Mouse (Mus musculus): ENCODE measurements around the gene Hunk. TPM values are rescaled to one million over a fixed set of nuclear protein-coding genes. Genes with fewer than 3 reads are reported as not detected.
A peak's percentile ranks its signal among the peaks of the same experiment; 100 is the strongest.

Gene Hunk
- polyA plus RNA-seq, 1 experiment from 2014 or later, result 22.2 TPM

DNA sequence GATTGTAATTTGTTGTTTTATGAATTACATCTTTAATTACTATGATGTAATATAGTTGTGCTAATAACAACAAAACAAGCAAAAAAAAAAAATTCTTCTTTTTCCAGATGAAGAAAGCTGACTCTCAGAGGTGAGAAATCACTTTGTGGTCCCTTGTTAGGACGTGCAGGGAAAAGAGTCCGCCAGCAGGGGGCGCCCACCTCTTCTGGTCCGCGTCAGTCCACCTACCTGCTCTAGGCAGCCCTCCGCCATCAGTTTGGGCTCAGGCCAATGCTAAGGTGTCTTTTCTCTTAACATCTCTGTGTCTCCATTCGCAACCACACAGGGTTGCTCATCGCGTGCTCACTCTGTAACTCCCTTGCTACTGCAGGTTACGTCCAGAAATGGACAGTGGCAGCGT is 5.9 kb upstream of the Hunk start:
- Histone ChIP-seq H3K36me3 (no peaks in the 10 kb centered on the region), H3K4me2 (no peak overlapping the region), H3K9me3 (0 out of 2 replicates have a peak, but pooled peaks cover 7% of the 10 kb centered on the region), H3K27me3 (peaks cover 15% of the 10 kb centered on the region; the same call in 1 of the 2 replicates), H3K4me3 (replicated peaks) (no peak overlapping the region), H3K4me1 (replicated peaks) (peaks cover 4% of the 10 kb centered on the region), H3K9ac (replicated peaks) (no peak overlapping the region), H3K27ac (no peak overlapping the region)
- 14% methylated on average over 11 of the region's 11 CpGs for WGBS
- ATAC-seq (ENCODE audit: insufficient number of reproducible peaks, insufficient read depth, low FRiP score, low TSS enrichment, low read depth), result peak; percentile 15; the same call in 1 of the 2 replicates

- Histone ChIP-seq H3K36me3 (no peaks in the 10 kb centered on the region), H3K27me3 (peaks cover 16% of the 10 kb centered on the region; the same call in 1 of the 2 replicates), H3K27ac (no peak overlapping the region), H3K9me3 (0 out of 2 replicates have a peak, but pooled peaks cover 7% of the 10 kb centered on the region), H3K4me1 (replicated peaks) (peaks cover 9% of the 10 kb centered on the region), H3K4me2 (no peak overlapping the region), H3K4me3 (replicated peaks) (no peak overlapping the region), H3K9ac (replicated peaks) (no peak overlapping the region)
- WGBS, result 81% methylated on average over 3 of the region's 3 CpGs
- no peak for ATAC-seq (ENCODE audit: insufficient number of reproducible peaks, insufficient read depth, low FRiP score, low TSS enrichment, low read depth)
Observed at GRCm38 (mm10) chr16:90381633-90382032, 4.2 kb upstream of the Hunk start.

DNA sequence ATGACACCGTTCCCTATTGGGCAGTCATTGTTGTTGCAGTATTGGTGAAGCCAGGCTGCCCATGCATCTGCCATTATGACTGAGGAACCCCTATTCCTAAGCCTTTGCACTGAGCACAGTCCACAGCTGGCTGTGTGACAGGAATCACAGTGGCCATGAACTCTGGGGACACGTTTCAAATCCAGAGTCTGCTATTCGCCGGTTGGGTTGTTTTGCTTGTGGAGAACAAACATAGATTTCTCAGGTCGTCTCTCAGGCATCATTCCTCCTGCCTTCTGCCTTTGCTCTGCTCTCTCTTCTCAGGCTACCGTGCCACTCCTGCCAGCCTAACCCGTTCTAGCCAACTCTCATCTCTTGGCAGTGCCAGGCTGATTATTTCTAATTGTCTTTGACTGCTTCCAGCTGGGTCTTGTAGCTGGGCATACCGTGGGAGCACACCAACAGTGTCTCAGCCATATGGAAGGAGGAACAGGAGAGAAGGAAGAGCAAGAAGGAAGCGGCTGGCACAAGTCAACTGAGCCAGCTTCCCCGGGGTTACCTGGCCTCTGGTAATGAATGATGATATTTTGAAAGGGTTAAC is 3.0 kb upstream of the Hunk start:
- Histone ChIP-seq H3K4me3 (replicated peaks) (no peak overlapping the region), H3K4me1 (replicated peaks) (peaks cover 9% of the 10 kb centered on the region), H3K9ac (replicated peaks) (no peak overlapping the region), H3K9me3 (0 out of 2 replicates have a peak, but pooled peaks cover 7% of the 10 kb centered on the region), H3K4me2 (no peak overlapping the region), H3K27me3 (peaks cover 16% of the 10 kb centered on the region; the same call in 1 of the 2 replicates), H3K27ac (no peak overlapping the region), H3K36me3 (no peaks in the 10 kb centered on the region)
- whole genome bisulfite sequencing, result 82% methylated on average over 10 of the region's 10 CpGs
- ATAC-seq (ENCODE audit: insufficient number of reproducible peaks, insufficient read depth, low FRiP score, low TSS enrichment, low read depth), result no peak

- no peak for ATAC-seq (ENCODE audit: insufficient number of reproducible peaks, insufficient read depth, low FRiP score, low TSS enrichment, low read depth)
- Histone ChIP-seq H3K27me3 (peaks cover 16% of the 10 kb centered on the region; the same call in 1 of the 2 replicates), H3K27ac (no peak overlapping the region), H3K4me1 (replicated peaks) (peaks cover 22% of the 10 kb centered on the region), H3K9me3 (0 out of 2 replicates have a peak, but pooled peaks cover 7% of the 10 kb centered on the region), H3K36me3 (0 out of 2 replicates have a peak, but pooled peaks cover under 1% of the 10 kb centered on the region), H3K4me2 (no peak overlapping the region), H3K4me3 (replicated peaks) (no peak overlapping the region), H3K9ac (replicated peaks) (no peak overlapping the region)
- 62% methylated on average over 3 of the region's 3 CpGs for WGBS
Observed at GRCm38 (mm10) chr16:90384058-90384457, 1.8 kb upstream of the Hunk start.

DNA sequence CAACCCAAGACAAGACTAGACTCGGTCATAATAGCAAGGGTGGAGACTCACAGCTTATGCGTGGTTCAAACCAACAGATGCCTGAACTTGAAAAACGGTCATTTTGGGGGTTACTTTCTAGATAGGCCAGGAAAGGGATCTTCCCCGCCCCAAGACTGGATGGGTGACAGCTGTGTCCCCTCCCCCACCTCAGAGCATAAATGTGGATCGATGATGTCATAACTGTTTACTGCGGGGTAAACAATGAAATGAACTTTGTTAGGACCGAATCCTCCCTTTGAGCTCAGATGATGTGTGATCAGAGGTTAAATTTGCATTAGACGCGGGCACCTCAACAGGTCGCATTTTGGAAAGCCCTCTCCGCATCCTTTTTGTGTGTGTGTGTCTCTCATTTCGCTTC is 967 bp upstream of the Hunk start:
- no peak for ATAC-seq (ENCODE audit: insufficient number of reproducible peaks, insufficient read depth, low FRiP score, low TSS enrichment, low read depth)
- WGBS, result 3% methylated on average over 12 of the region's 12 CpGs

GRCm38 (mm10) chr16:90385326-90385687 is 506 bp upstream of the Hunk start:
- Histone ChIP-seq H3K36me3 (peaks cover 9% of the 10 kb centered on the region; the same call in 1 of the 2 replicates), H3K4me3 (replicated peaks) (peak overlapping the region; percentile 92), H3K4me2 (peak overlapping the region; percentile 82), H3K4me1 (replicated peaks) (peaks cover 32% of the 10 kb centered on the region), H3K27me3 (peaks cover 16% of the 10 kb centered on the region; the same call in 1 of the 2 replicates), H3K9ac (replicated peaks) (peak overlapping the region; percentile 95), H3K27ac (peak overlapping the region; percentile 99), H3K9me3 (0 out of 2 replicates have a peak, but pooled peaks cover 7% of the 10 kb centered on the region)
- ATAC-seq (ENCODE audit: insufficient number of reproducible peaks, insufficient read depth, low FRiP score, low TSS enrichment, low read depth), result no peak; the same call in 1 of the 2 replicates
- WGBS, result under 1% methylated on average over 16 of the region's 16 CpGs

More for the DNA sequence above, 967 bp upstream of the Hunk start:
- Histone ChIP-seq H3K27me3 (peaks cover 16% of the 10 kb centered on the region; the same call in 1 of the 2 replicates), H3K36me3 (peaks cover 4% of the 10 kb centered on the region; the same call in 1 of the 2 replicates), H3K27ac (no peak overlapping the region), H3K9ac (replicated peaks) (peak overlapping the region; percentile 95; the same call in 1 of the 2 replicates), H3K4me1 (replicated peaks) (peaks cover 29% of the 10 kb centered on the region), H3K4me2 (peak overlapping the region; percentile 82), H3K9me3 (0 out of 2 replicates have a peak, but pooled peaks cover 7% of the 10 kb centered on the region), H3K4me3 (replicated peaks) (peak overlapping the region; percentile 92)

DNA sequence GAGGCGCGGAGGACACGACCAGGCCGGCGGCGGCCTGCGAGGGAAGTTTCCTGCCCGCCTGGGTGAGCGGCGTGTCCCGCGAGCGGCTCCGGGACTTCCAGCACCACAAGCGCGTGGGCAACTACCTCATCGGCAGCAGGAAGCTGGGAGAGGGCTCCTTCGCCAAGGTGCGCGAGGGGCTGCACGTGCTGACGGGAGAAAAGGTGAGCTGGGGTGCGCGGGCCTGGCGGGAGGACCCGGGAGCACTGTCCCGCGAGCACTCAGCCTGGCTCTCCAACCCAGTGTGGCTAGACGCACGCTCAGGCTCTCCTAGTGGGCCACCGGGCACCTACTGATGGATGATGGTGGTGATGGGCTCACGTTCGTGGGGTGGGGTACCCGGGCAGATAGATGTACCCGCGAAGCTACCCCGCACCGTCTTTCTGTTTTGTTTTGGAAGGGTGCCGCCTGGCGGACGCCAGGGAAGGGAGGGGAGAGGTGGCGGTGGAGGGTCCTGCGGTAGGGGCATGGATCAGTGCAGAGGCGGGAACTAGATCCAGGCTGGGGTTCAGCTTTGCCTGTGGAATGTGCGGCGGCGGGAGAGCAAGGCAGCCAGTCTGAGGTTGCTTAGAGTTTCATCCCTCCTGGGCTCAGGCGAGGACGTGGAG is 824 bp downstream of the Hunk start:
- WGBS, result under 1% methylated on average over 49 of the region's 49 CpGs
- peaks cover 32% of the 10 kb centered on the region for H3K4me1 ChIP-seq (replicated peaks)
- peak; percentile 72 for ATAC-seq (ENCODE audit: insufficient number of reproducible peaks, insufficient read depth, low FRiP score, low TSS enrichment, low read depth)
- H3K9ac ChIP-seq (replicated peaks), result peak overlapping the region; percentile 95
- H3K27me3 ChIP-seq, result peaks cover 16% of the 10 kb centered on the region; the same call in 1 of the 2 replicates
- peaks cover 22% of the 10 kb centered on the region for H3K36me3 ChIP-seq
- peak overlapping the region; percentile 92 for H3K4me3 ChIP-seq (replicated peaks)
- peak overlapping the region; percentile 99 for H3K27ac ChIP-seq
- H3K9me3 ChIP-seq, result peaks cover 11% of the 10 kb centered on the region; the same call in 1 of the 2 replicates
- peak overlapping the region; percentile 82 for H3K4me2 ChIP-seq

GRCm38 (mm10) chr16:90387161-90387671 is 1.4 kb downstream of the Hunk start:
- Histone ChIP-seq H3K4me3 (replicated peaks) (peak overlapping the region; percentile 92), H3K4me2 (peak overlapping the region; percentile 82), H3K9me3 (peaks cover 7% of the 10 kb centered on the region; the same call in 1 of the 2 replicates), H3K36me3 (peaks cover 28% of the 10 kb centered on the region), H3K9ac (replicated peaks) (peak overlapping the region; percentile 95), H3K4me1 (replicated peaks) (peaks cover 32% of the 10 kb centered on the region), H3K27ac (peak overlapping the region; percentile 99), H3K27me3 (peaks cover 16% of the 10 kb centered on the region; the same call in 1 of the 2 replicates)
- peak; percentile 49 for ATAC-seq (ENCODE audit: insufficient number of reproducible peaks, insufficient read depth, low FRiP score, low TSS enrichment, low read depth)
- WGBS, result under 1% methylated on average over 12 of the region's 12 CpGs

DNA sequence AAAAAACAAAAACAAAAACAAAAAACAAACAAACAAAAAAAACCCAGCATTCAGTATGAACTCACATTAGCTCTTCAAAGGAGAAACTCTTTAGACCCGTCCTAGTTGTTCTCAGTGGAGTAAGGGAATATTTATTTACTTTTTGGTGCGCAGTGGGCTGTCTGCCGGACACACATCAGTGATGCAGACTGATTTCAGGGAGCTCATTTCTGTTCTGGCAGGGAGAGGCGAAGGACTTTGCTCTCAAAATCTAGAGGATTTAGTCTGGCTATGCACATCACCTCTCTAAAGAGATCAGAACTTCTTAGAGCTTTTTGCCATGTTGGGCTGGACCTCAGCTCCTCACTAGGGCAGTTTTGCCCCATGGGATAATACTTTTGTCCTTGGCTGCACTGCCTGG is 2.1 kb downstream of the Hunk start:
- H3K9ac ChIP-seq (replicated peaks), result peak overlapping the region; percentile 9
- no peak overlapping the region for H3K27ac ChIP-seq
- peaks cover 13% of the 10 kb centered on the region; the same call in 1 of the 2 replicates for H3K27me3 ChIP-seq
- H3K4me3 ChIP-seq (replicated peaks), result peak overlapping the region; percentile 92
- 50% methylated on average over 4 of the region's 4 CpGs for WGBS
- peaks cover 7% of the 10 kb centered on the region; the same call in 1 of the 2 replicates for H3K9me3 ChIP-seq
- no peak for ATAC-seq (ENCODE audit: insufficient number of reproducible peaks, insufficient read depth, low FRiP score, low TSS enrichment, low read depth)
- H3K36me3 ChIP-seq, result peaks cover 35% of the 10 kb centered on the region
- peak overlapping the region; percentile 82 for H3K4me2 ChIP-seq
- H3K4me1 ChIP-seq (replicated peaks), result peaks cover 32% of the 10 kb centered on the region

DNA sequence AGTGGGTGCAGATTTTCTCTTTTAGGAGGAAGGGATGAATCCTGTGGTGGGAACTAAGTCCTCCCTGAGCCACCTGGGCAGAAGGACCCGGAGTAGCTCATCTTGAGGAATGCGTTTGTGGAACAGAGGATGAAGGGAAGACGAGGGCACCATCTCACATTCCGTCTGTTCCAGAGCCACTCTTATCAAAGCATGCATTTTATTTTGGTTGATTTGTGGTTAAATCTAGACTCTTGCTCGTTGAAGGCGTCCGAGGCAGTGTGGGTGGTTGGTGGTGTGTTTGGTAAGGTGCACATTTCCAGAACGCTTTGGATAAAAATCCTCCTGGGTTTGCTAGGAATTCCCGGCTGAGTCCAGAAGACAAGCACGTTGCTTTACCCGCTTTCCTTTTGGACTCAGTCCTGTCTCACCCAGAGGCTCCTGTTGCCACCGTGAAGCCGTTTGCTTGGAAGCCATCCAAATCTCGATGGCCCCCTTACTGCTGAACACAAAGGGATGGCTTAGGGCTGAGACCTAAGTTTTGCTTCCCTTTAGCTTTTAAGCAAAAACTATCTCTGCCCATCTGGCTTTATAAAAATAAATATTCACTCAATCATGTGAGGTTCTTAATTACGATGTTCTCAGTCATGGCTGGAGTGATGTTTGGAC is 3.4 kb downstream of the Hunk start:
- peak overlapping the region; percentile 82 for H3K4me2 ChIP-seq
- no peak for ATAC-seq (ENCODE audit: insufficient number of reproducible peaks, insufficient read depth, low FRiP score, low TSS enrichment, low read depth)
- H3K27ac ChIP-seq, result no peak overlapping the region
- WGBS, result 77% methylated on average over 15 of the region's 15 CpGs
- H3K4me1 ChIP-seq (replicated peaks), result peaks cover 33% of the 10 kb centered on the region
- H3K9me3 ChIP-seq, result peaks cover 7% of the 10 kb centered on the region; the same call in 1 of the 2 replicates
- H3K9ac ChIP-seq (replicated peaks), result no peak overlapping the region; the same call in 1 of the 2 replicates
- H3K4me3 ChIP-seq (replicated peaks), result peak overlapping the region; percentile 92
- H3K27me3 ChIP-seq, result peaks cover 5% of the 10 kb centered on the region; the same call in 1 of the 2 replicates
- peaks cover 44% of the 10 kb centered on the region for H3K36me3 ChIP-seq
